Mouse (Mus musculus) embryonic facial prominence, embryonic 15.5 days (tissue): ENCODE measurements around the gene Sh3glb1. TPM values are rescaled to one million over a fixed set of nuclear protein-coding genes. Genes with fewer than 3 reads are reported as not detected.
"Not testable (repeated sequence)": the region's sequence is repeated elsewhere in the genome, so short reads cannot be mapped to it uniquely, and the experiment has no call there.

Experiments
- ATAC-seq: fragments of 200-750 bp; cut with Nextera tagmentation; 2 replicates; pipeline ENCODE4 v1.8.0; 2017; ENCODE audit warnings: low read depth, moderate TSS enrichment; ENCODE audit not compliant: insufficient number of reproducible peaks, low FRiP score, low TSS enrichment
- H3K27ac ChIP-seq: fragments of 300-500 bp; sonication (generic); replicated peaks from 2 replicates; pipeline ENCODE4 v1.5.1; 2015; ENCODE audit warnings: mild to moderate bottlenecking, inconsistent platforms
- H3K27me3 ChIP-seq: fragments of 300-500 bp; sonication (generic); 2 replicates; pipeline ENCODE4 v1.6.1; 2015; ENCODE audit warnings: inconsistent platforms
- H3K36me3 ChIP-seq: fragments of 300-500 bp; sonication (generic); 2 replicates; pipeline ENCODE4 v1.6.1; 2015; ENCODE audit warnings: mild to moderate bottlenecking, inconsistent platforms
- H3K4me1 ChIP-seq: fragments of 300-500 bp; sonication (generic); 2 replicates; pipeline ENCODE4 v1.6.1; 2015; ENCODE audit warnings: inconsistent platforms
- H3K4me2 ChIP-seq: fragments of 300-500 bp; sonication (generic); replicated peaks from 2 replicates; pipeline ENCODE4 v1.6.1; 2015; ENCODE audit warnings: mild to moderate bottlenecking, inconsistent platforms
- H3K4me3 ChIP-seq: fragments of 300-500 bp; sonication (generic); replicated peaks from 2 replicates; pipeline ENCODE4 v1.5.1; 2015; ENCODE audit warnings: mild to moderate bottlenecking, inconsistent platforms
- H3K9ac ChIP-seq: fragments of 300-500 bp; sonication (generic); 2 replicates; pipeline ENCODE4 v1.6.1; 2015; ENCODE audit warnings: inconsistent platforms
- H3K9me3 ChIP-seq: fragments of 300-500 bp; sonication (generic); replicated peaks from 2 replicates; pipeline ENCODE4 v1.6.1; 2016; ENCODE audit warnings: inconsistent platforms
- WGBS: fragments of 180-500 bp; shearing (Covaris S2); methylation state at CpG from one replicate; pipeline ENCODE4 v1.1.7; 2015; 5-methylcytosine and 5-hydroxymethylcytosine counted together
- polyA plus RNA-seq: library from polyadenylated mRNA; unstranded; fragments of >200 nt; fragmentation: Nextera tagmentation; extraction: Ambion mirVana; gene quantifications from 2 replicates; pipeline ENCODE4 v1.2.1, GENCODE M21; 2015

Gene Sh3glb1
- polyA plus RNA-seq, 1 experiment from 2014 or later: 132 TPM

DNA sequence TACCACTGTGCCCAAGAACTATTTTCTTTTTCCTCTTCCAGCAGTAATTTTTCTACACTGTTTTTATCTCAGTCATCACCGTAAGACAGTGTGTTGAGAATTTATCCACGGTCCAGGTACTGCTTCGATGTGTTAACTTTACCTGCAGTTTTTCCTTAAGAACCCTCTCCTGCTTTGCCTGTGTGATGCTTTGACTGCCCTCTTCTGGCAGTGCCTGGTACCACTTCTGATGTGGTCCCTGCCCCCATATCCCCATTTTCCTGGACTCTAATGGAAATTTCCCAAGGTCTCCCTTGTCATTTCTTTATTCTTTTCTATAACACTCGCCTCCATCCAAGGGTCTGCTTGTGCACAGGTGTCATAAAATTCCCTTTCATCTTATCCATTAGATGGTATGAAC lies 3.3 kb upstream of the Sh3glb1 start:
- Histone ChIP-seq H3K4me3 (no peak overlapping the region), H3K36me3 (no peaks in the 10 kb centered on the region), H3K27me3 (no peaks in the 10 kb centered on the region), H3K4me2 (no peak overlapping the region), H3K27ac (no peak overlapping the region), H3K9ac (no peak overlapping the region), H3K9me3 (no peaks in the 10 kb centered on the region), H3K4me1 (peaks cover 12% of the 10 kb centered on the region)
- ATAC-seq: no peak
- WGBS: 34% methylated on average over 4 of the region's 4 CpGs

DNA sequence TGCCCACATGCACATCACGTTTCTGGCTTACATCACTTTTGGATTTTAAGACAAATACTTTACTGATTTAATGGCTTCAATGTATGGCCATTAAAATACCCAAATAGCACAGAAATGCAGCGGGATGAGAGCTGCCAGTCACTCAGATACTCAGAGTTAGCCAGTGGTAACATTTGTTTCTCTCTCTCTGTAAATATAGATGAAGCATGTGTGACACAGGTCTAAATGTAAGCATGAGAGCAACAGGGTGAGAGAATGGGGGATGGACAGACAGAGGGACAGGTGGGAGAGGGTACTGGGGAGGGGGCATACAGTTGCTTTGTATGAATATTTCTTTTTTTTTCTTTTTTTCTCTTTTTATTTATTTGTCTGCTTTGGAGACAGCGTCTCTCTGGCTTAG lies 2.4 kb upstream of the Sh3glb1 start:
- H3K4me2 ChIP-seq, H3K27ac ChIP-seq, H3K9me3 ChIP-seq, H3K4me3 ChIP-seq, ATAC-seq, H3K36me3 ChIP-seq, H3K27me3 ChIP-seq, H3K9ac ChIP-seq: not testable (repeated sequence)
- H3K4me1 ChIP-seq: peaks cover 19% of the 10 kb centered on the region
- WGBS: 77% methylated on average over 3 of the region's 3 CpGs

DNA sequence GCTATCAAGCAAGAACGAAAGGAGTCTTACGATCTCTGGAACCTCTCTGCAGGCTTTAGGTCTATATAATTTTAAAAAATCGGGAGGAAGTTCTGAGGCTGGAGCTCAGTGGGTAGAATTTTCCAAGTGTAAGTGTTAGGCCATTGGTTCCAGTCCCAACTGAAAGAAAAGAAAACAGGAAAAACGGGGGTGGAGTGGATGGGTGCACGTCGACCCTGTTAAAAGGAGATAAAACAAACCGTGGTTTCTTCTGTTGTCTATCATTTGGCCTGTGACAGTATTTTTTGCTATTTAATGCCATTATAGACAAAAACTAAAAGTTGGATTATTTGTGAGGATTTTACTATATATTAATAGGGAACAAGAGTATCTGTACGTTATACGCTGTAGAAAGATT lies 1.7 kb upstream of the Sh3glb1 start:
- H3K36me3 ChIP-seq: no peaks in the 10 kb centered on the region
- ATAC-seq: no peak

DNA sequence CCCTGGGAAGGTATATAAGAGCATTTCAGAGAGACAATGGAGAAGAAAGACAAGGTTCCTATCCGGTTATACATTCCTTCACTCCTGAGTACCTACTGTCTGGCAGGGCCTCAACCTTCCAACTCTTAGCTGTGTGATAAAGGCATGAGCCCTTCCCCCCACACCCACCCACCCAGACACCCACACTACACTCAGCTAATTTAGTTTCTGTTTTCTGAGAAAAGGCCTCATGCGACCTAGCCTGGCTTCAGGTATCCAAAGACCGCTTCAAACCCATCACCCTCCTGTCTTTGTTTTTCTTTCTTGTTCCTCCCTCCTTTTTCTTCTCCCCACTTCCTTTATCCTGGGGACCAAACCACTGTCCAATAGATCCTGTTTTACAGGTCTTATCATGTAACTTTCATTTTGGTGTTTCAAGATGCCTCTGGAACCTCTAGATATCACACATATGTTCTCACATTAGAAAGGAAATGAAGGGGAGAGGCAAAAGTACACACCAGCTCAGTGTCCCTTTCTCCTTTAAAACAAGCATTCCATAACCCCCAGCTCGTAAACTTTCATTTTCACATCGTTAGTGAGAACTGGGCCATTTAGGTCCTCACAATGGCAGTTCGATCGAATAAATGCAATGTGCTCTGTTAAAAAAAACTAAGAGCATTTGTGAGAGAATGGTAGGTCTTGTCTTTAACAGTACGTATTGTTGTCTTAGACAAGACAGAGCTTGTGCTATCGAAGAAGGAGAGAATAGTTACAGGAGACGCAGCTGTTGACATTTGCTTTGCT lies 1.1 kb upstream of the Sh3glb1 start:
- WGBS: 82% methylated on average over 10 of the region's 10 CpGs
- ATAC-seq: no peak
- Histone ChIP-seq H3K4me1 (peaks cover 20% of the 10 kb centered on the region), H3K9me3 (no peaks in the 10 kb centered on the region), H3K27ac (no peak overlapping the region), H3K9ac (no peak overlapping the region), H3K4me3 (peak overlapping the region; percentile 62), H3K36me3 (no peaks in the 10 kb centered on the region), H3K27me3 (no peaks in the 10 kb centered on the region), H3K4me2 (peak overlapping the region; percentile 43)

More for the DNA sequence above, 1.7 kb upstream of the Sh3glb1 start:
- 81% methylated on average over 9 of the region's 9 CpGs for WGBS
- Histone ChIP-seq H3K4me1 (peaks cover 20% of the 10 kb centered on the region), H3K9ac (no peak overlapping the region), H3K27me3 (no peaks in the 10 kb centered on the region), H3K27ac (no peak overlapping the region), H3K4me2 (no peak overlapping the region), H3K9me3 (no peaks in the 10 kb centered on the region), H3K4me3 (no peak overlapping the region)

DNA sequence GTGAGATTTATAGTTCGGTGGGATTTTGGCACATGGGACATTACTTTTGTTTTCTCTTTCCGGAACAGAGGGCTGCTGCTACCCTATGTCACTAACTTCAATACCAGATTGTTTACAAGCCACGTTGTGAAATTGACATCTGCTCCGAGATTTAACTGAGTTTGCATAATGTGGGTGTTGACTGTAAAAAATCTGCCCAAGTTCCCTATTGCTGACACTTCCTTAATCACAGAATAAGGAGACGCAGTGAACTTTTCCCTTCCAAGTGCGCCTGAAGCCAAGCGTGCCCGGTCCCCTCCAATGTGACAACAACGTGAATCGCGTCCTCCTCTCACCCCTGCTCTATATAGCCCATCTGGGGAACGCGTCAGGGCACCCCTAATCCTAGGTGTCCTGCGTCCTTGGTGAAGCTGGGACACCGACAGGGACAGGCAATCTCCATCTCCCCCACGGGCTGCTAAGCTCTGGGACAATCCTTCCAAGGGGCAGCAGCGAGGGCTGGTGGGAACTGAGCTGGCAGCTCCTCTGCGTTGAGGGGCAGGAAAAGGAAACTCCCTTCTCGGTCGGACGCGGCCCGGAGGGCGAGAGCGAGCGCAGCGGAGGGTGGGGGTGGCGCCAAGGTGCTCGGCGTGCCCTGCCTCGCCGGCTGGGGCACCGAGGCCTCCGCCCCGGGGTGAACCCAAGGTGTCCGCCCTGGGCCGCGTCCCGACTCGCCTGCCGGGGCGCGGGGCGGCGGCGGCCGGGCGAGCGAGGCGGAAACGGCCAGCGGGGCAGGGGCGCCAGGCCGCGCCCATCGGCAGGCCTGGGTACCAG lies 841 bp downstream of the Sh3glb1 start:
- H3K9me3 ChIP-seq: no peaks in the 10 kb centered on the region
- peak overlapping the region; percentile 69 for H3K4me2 ChIP-seq
- H3K4me1 ChIP-seq: peaks cover 25% of the 10 kb centered on the region
- peak overlapping the region; percentile 58 for H3K9ac ChIP-seq
- no peaks in the 10 kb centered on the region for H3K27me3 ChIP-seq
- peak; percentile 65 for ATAC-seq
- H3K27ac ChIP-seq: peak overlapping the region; percentile 97
- WGBS: under 1% methylated on average over 51 of the region's 56 CpGs
- H3K36me3 ChIP-seq: no peaks in the 10 kb centered on the region
- peak overlapping the region; percentile 62 for H3K4me3 ChIP-seq

DNA sequence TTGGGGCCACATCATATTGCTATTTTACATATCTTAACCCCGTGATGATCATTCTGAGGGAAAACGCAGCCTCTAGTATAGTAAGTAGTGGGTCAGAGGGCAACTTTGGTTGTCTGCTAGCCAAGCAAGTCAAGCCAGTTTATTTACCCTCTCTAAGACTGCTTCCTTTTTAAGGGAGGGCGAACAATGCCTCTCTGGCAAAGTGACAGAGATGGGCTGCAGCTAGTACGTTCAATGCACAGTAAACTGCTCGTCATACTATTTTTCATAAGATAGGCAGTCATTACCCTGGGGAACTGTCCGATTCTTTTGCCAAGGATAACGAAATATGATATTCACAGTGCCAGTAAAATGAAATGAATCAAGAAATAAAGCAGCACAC lies 1.4 kb downstream of the Sh3glb1 start:
- WGBS: 11% methylated on average over 7 of the region's 7 CpGs
- Histone ChIP-seq H3K9me3 (no peaks in the 10 kb centered on the region), H3K27ac (peak overlapping the region; percentile 97), H3K9ac (peak overlapping the region; percentile 58), H3K27me3 (no peaks in the 10 kb centered on the region), H3K4me1 (peaks cover 25% of the 10 kb centered on the region), H3K4me3 (peak overlapping the region; percentile 62), H3K36me3 (no peaks in the 10 kb centered on the region), H3K4me2 (peak overlapping the region; percentile 69)
- ATAC-seq: no peak

DNA sequence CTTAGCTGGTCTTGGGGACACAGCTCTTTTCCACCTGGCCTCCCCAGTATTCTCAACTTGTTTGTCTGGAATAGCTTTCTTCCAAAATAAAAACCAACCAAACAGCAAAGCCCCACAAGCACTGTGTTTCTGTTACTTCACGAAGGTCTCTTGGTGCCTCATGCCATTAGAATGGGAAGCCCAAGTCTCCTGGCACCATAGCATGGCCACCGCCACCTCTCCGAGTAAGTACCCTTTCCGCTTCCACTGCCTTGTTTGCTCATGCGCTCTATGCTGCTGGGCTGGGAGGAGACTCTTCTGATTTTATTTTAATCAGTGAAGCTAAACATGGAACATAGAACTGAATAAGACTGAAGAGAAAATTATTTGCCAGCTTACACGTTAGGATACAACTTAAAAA lies 2.3 kb downstream of the Sh3glb1 start:
- no peak overlapping the region for H3K27ac ChIP-seq
- no peaks in the 10 kb centered on the region for H3K9me3 ChIP-seq
- peak overlapping the region; percentile 39 for H3K4me2 ChIP-seq
- ATAC-seq: no peak
- no peaks in the 10 kb centered on the region for H3K27me3 ChIP-seq
- H3K4me3 ChIP-seq: peak overlapping the region; percentile 20
- no peak overlapping the region for H3K9ac ChIP-seq
- no peaks in the 10 kb centered on the region for H3K36me3 ChIP-seq
- peaks cover 25% of the 10 kb centered on the region for H3K4me1 ChIP-seq
- WGBS: 73% methylated on average over 6 of the region's 6 CpGs

DNA sequence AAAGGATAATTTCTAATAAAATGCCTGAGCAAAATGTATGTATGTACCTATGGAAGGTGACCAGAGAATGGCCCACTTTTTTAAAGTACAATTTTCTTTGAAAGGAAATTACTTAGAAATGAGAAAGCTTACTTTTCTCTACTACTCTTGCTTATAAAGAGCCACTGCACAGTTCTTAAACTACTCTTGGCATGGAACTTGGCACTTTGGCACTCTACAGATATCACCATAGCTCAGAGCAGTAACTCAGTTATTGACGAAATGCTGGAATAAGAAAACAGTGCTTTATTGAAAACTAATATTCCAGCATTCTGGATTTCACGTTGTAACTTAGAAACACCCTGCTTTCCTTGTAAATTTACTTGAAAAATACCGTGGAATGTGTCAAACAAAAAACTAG lies 3.0 kb downstream of the Sh3glb1 start:
- no peak overlapping the region for H3K4me2 ChIP-seq

DNA sequence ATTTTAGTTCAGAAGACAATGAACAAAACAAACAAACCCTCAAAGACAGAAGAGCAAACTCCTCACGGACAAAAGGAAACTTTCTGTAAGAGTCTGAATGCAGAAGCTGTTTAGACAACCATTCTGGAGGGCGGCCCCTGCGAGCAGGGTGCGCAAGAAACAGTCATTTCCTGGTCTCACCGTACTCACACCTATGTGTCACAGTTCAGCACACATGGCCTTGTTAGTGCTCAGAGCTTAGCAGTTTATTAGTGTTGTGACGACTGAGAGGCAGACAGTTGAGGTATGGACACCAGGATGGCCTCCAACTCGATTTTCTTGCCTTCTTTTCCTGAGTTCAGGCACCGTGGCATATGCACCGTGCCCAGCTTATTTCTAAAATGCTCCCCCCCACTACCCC lies 4.2 kb downstream of the Sh3glb1 start:
- Histone ChIP-seq H3K9ac (no peak overlapping the region), H3K27ac (no peak overlapping the region), H3K9me3 (no peaks in the 10 kb centered on the region), H3K4me3 (no peak overlapping the region), H3K36me3 (peaks cover 15% of the 10 kb centered on the region), H3K4me2 (no peak overlapping the region), H3K4me1 (peaks cover 21% of the 10 kb centered on the region), H3K27me3 (no peaks in the 10 kb centered on the region)
- 71% methylated on average over 9 of the region's 9 CpGs for WGBS
- ATAC-seq: no peak

More for the DNA sequence above, 3.0 kb downstream of the Sh3glb1 start:
- Histone ChIP-seq H3K9me3 (no peaks in the 10 kb centered on the region), H3K4me3 (no peak overlapping the region), H3K4me1 (peaks cover 25% of the 10 kb centered on the region), H3K27me3 (no peaks in the 10 kb centered on the region), H3K27ac (no peak overlapping the region), H3K9ac (no peak overlapping the region), H3K36me3 (peaks cover 4% of the 10 kb centered on the region)
- no peak for ATAC-seq
- WGBS: 60% methylated on average over 3 of the region's 3 CpGs

DNA sequence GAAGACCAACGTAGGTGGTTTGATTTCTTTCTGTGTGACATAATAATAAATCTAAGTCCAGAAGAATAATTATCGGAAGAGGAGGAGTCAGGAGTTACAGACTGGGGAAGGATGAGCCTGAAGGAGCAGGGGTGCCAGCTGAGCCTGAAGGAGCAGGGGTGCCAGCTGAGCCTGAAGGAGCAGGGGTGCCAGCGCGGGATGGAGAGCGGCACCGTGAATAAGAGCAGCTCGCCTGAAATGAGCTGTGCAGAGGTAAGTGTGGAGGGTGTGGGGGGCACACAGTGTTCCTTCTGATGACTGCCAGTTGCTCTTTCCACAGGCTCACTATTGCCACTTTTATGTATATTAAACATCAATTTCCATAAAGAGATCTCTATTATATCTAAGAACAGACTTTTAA lies 5.1 kb downstream of the Sh3glb1 start:
- Histone ChIP-seq H3K27me3 (no peaks in the 10 kb centered on the region), H3K4me1 (peaks cover 17% of the 10 kb centered on the region), H3K4me2 (no peak overlapping the region), H3K9me3 (no peaks in the 10 kb centered on the region), H3K27ac (no peak overlapping the region), H3K9ac (no peak overlapping the region), H3K36me3 (peaks cover 15% of the 10 kb centered on the region), H3K4me3 (no peak overlapping the region)
- ATAC-seq: no peak
- WGBS: 85% methylated on average over 7 of the region's 7 CpGs

DNA sequence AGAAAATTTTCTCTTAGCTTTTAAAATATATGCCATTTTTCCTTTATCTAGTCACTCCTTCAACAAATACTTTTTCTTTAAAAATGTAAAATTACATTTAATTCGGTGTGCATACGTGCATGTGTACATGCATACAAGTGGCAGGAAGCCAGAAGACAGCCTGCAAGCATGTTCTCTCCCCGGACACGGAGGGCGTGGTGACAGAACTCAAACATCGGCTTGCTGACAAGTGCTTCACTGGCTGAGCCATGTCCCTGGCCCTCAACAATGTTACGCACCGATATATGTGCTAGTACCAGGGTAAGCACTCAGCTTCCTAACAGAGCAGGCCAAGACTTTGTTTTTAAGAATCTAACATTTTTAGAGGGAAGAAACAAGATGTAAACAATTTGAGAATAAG lies 5.5 kb downstream of the Sh3glb1 start:
- Histone ChIP-seq H3K27me3 (no peaks in the 10 kb centered on the region), H3K4me2 (no peak overlapping the region), H3K4me3 (no peak overlapping the region), H3K27ac (no peak overlapping the region), H3K9me3 (no peaks in the 10 kb centered on the region), H3K36me3 (peaks cover 15% of the 10 kb centered on the region), H3K4me1 (peaks cover 17% of the 10 kb centered on the region), H3K9ac (no peak overlapping the region)
- no peak for ATAC-seq
- WGBS: 74% methylated on average over 8 of the region's 8 CpGs
